Mouse (Mus musculus) lung, embryonic 16.5 days (tissue): ENCODE results near the gene Abhd14b. TPM values are rescaled to one million over a fixed set of nuclear protein-coding genes. Genes with fewer than 3 reads are reported as not detected.

Experiments used
- ATAC-seq: fragments of 200-750 bp; cut with Nextera tagmentation; 2 replicates; pipeline ENCODE4 v1.8.0; 2017; ENCODE audit warnings: low read depth, mild to moderate bottlenecking, moderate library complexity
- H3K27ac ChIP-seq: fragments of 300-500 bp; sonication (generic); 2 replicates; pipeline ENCODE4 v1.5.1; 2014; ENCODE audit warnings: mild to moderate bottlenecking, control low read depth, low read length
- H3K27me3 ChIP-seq: fragments of 300-500 bp; sonication (generic); 2 replicates; pipeline ENCODE4 v1.6.1; 2014; ENCODE audit warnings: low read depth, low read length, mixed read lengths; ENCODE audit not compliant: control insufficient read depth, insufficient read depth
- H3K36me3 ChIP-seq: fragments of 300-500 bp; sonication (generic); 2 replicates; pipeline ENCODE4 v1.6.1; 2014; ENCODE audit warnings: low read length; ENCODE audit not compliant: control insufficient read depth, insufficient read depth
- H3K4me1 ChIP-seq: fragments of 300-500 bp; sonication (generic); replicated peaks from 2 replicates; pipeline ENCODE4 v1.6.1; 2014; ENCODE audit warnings: low read length, mixed read lengths; ENCODE audit not compliant: control insufficient read depth, insufficient read depth
- H3K4me2 ChIP-seq: fragments of 300-500 bp; sonication (generic); 2 replicates; pipeline ENCODE4 v1.6.1; 2014; ENCODE audit warnings: low read depth, low read length, control low read depth
- H3K4me3 ChIP-seq: fragments of 300-500 bp; sonication (generic); 2 replicates; pipeline ENCODE4 v1.5.1; 2014; ENCODE audit warnings: mild to moderate bottlenecking, low read length, control low read depth
- H3K9ac ChIP-seq: fragments of 300-500 bp; sonication (generic); 2 replicates; pipeline ENCODE4 v1.6.1; 2014; ENCODE audit warnings: low read length, control low read depth
- H3K9me3 ChIP-seq: fragments of 300-500 bp; sonication (generic); 2 replicates; pipeline ENCODE4 v1.6.1; 2016; ENCODE audit warnings: low read length; ENCODE audit not compliant: control insufficient read depth
- WGBS: fragments of 180-500 bp; shearing (Covaris S2); extraction: QIAGEN DNeasy Blood & Tissue Kit; methylation state at CpG from one replicate; pipeline ENCODE4 v1.1.7; 2014; 5-methylcytosine and 5-hydroxymethylcytosine counted together
- polyA plus RNA-seq: library from polyadenylated mRNA; unstranded; fragments of >200 nt; fragmentation: Nextera tagmentation; extraction: Ambion mirVana; gene quantifications from 2 replicates; pipeline ENCODE4 v1.2.1, GENCODE M21; 2015

Abhd14b gene
- polyA plus RNA-seq, 1 experiment from 2014 or later: 18.0 TPM

DNA sequence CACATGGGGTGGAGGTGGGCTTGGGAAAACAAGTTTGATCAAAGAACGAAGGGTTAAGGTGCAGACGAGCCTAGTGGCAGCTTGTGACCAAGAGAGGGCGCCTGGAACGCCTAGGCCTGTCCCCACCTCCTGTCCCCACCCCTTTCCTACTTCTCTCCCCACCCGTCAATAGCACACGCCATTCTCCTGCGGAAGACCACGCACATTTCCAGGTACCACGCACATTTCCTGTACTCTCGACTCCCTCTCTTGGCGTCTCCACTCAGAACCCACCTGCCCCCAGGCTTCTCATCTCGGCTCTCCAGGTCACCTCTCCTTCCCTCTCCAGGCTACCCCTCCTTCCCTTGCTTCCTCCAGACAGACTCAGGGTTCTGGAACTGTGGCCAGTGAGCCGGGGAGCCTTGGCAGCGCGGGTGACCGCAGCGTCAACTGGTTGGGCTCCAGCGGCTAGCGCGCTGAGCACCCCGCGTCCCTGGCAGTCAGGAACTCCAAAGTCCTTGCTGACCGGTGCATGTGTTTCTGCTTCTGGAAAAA, 1.3 kb downstream of the Abhd14b start:
- H3K4me3 ChIP-seq: peak overlapping the region; percentile 47
- H3K27me3 ChIP-seq: no peaks in the 10 kb centered on the region
- H3K4me2 ChIP-seq: peak overlapping the region; percentile 85
- no peaks in the 10 kb centered on the region for H3K9me3 ChIP-seq
- H3K4me1 ChIP-seq: peaks cover 41% of the 10 kb centered on the region
- peak overlapping the region; percentile 55 for H3K9ac ChIP-seq
- H3K36me3 ChIP-seq: no peaks in the 10 kb centered on the region
- peak overlapping the region; percentile 7 for H3K27ac ChIP-seq
- WGBS: under 1% methylated on average over 23 of the region's 23 CpGs
- peak; percentile 64 for ATAC-seq

DNA sequence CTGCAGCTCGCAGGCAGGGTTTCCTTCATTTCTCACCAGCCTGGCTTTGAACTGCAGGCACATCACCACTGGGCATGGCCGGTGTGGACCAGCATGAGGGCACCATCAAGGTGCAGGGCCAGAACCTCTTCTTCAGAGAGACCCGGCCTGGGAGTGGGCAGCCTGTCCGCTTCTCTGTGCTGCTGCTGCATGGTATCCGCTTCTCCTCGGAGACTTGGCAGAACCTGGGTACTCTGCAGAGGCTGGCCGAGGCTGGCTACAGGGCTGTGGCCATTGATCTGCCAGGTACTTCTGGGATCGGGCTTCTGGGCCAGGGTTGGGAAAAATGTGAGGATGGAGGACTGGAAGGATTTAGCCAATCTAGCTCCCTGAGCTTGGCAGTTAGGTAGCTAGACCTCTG, 2.7 kb downstream of the Abhd14b start:
- Histone ChIP-seq H3K9ac (no peak overlapping the region), H3K36me3 (no peaks in the 10 kb centered on the region), H3K27me3 (no peaks in the 10 kb centered on the region), H3K4me1 (peaks cover 46% of the 10 kb centered on the region), H3K27ac (no peak overlapping the region; the same call in 1 of the 2 replicates), H3K9me3 (no peaks in the 10 kb centered on the region), H3K4me2 (no peak overlapping the region), H3K4me3 (no peak overlapping the region)
- ATAC-seq: no peak
- WGBS: 81% methylated on average over 8 of the region's 8 CpGs

DNA sequence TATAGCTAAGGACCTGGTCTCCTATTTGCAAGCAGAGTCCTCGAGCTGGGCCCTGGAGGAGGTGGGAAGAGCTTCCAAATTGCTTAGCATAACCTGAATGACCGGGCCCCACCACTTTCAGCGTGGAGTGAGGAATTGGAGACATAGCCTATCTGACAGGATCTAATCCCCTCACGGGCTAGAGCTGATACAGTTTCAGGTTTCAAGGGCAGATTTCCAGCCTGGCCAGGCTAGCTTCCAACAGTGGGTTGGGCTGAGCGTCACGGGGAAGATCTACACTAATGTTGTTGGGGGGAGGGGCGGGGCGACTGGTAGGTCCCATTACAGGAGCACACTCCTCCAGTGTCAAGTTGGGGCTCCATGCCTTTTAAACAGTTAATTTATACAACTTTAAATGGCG, 3.4 kb downstream of the Abhd14b start:
- no peak overlapping the region; the same call in 1 of the 2 replicates for H3K4me2 ChIP-seq
- 7% methylated on average over 9 of the region's 9 CpGs for WGBS
- no peaks in the 10 kb centered on the region for H3K36me3 ChIP-seq
- no peak overlapping the region; the same call in 1 of the 2 replicates for H3K9ac ChIP-seq
- ATAC-seq: 0 out of 2 replicates have a peak, but pooled peaks have one; percentile 8
- no peaks in the 10 kb centered on the region for H3K9me3 ChIP-seq
- no peaks in the 10 kb centered on the region for H3K27me3 ChIP-seq
- peaks cover 54% of the 10 kb centered on the region for H3K4me1 ChIP-seq
- no peak overlapping the region for H3K4me3 ChIP-seq
- H3K27ac ChIP-seq: peak overlapping the region; percentile 18

DNA sequence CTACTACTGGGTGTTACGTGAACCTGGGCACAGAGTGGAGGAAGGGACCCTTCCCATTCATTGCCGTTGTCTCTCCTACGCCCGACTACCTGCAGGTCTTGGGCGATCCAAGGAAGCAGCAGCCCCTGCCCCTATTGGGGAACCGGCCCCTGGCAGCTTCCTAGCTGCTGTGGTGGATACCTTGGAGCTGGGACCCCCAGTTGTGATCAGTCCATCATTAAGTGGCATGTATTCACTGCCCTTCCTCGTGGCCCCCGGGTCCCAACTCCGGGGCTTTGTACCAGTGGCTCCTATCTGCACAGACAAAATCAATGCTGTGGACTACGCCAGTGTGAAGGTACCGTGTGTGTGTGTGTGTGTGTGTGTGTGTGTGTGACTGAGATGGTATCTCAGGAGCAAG, 4.0 kb downstream of the Abhd14b start:
- Histone ChIP-seq H3K27me3 (no peaks in the 10 kb centered on the region), H3K4me2 (no peak overlapping the region), H3K9me3 (no peaks in the 10 kb centered on the region), H3K4me3 (no peak overlapping the region), H3K4me1 (peaks cover 58% of the 10 kb centered on the region), H3K9ac (no peak overlapping the region), H3K27ac (no peak overlapping the region), H3K36me3 (no peaks in the 10 kb centered on the region)
- 61% methylated on average over 11 of the region's 11 CpGs for WGBS
- no peak for ATAC-seq

DNA sequence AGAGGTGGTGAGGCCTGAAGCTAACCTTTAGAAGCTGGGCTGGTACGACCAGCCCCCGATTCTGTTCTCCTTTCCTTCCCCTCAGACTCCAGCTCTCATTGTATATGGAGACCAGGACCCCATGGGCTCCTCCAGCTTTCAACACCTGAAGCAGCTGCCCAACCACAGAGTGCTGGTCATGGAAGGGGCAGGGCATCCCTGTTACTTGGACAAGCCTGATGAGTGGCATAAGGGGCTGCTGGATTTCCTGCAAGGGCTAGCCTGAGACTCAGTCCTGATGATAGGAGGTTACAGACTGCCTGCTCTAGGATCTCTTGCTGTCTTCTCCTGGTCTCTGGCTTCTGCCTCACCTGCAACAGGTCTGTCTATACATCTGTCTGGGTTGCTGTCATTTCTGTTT, 4.6 kb downstream of the Abhd14b start:
- Histone ChIP-seq H3K4me1 (peaks cover 60% of the 10 kb centered on the region), H3K4me3 (no peak overlapping the region), H3K9me3 (no peaks in the 10 kb centered on the region), H3K4me2 (no peak overlapping the region), H3K27me3 (no peaks in the 10 kb centered on the region), H3K9ac (no peak overlapping the region), H3K27ac (no peak overlapping the region), H3K36me3 (no peaks in the 10 kb centered on the region)
- ATAC-seq: no peak
- whole genome bisulfite sequencing: 41% methylated on average over 2 of the region's 2 CpGs

DNA sequence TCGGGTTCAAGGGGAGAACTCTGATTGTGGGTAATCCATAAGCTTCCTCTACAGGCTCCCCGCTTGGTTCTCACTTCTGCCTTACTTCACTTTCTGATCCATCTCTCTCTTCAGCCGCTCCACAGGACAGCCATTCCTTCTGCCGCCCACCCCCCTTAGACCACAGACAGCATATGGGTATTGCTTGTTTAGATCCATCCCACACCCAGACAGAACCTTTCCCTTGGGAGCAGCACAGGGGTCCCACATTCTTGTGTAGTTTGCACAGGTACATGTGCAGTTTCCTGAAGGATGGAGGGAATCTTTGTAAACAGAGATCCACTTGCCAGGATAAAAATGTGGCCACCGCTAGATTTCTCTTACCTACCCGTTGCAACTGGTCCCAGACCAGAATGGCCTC, 5.1 kb downstream of the Abhd14b start:
- Histone ChIP-seq H3K9me3 (no peaks in the 10 kb centered on the region), H3K9ac (no peak overlapping the region), H3K36me3 (no peaks in the 10 kb centered on the region), H3K4me2 (no peak overlapping the region), H3K4me1 (peaks cover 62% of the 10 kb centered on the region), H3K27ac (no peak overlapping the region), H3K27me3 (no peaks in the 10 kb centered on the region), H3K4me3 (no peak overlapping the region)
- no peak for ATAC-seq
- WGBS: 47% methylated on average over 6 of the region's 6 CpGs

DNA sequence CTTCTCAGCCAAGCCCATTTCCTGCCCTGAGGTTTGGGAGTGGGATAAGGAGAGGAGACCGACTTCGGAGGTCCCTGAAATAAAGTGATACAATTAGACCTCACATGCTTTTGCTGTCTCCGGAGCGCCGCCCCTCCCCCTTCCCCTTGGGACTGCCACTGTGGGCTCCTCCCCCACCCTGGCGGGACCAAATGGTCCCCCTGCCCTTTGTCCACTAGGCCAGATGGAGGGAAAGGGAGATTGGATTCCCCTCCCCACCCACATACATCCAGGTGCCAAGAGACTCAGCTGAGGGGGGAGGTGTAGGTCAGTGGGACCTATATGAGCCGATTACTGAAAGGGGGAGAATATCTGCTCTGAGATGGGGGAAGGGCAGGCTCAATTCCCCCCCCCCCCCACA, 5.6 kb downstream of the Abhd14b start:
- Histone ChIP-seq H3K4me2 (peak overlapping the region; percentile 88), H3K4me1 (peaks cover 59% of the 10 kb centered on the region), H3K9ac (peak overlapping the region; percentile 75), H3K27ac (no peak overlapping the region), H3K9me3 (no peaks in the 10 kb centered on the region), H3K27me3 (no peaks in the 10 kb centered on the region), H3K4me3 (peak overlapping the region; percentile 70), H3K36me3 (no peaks in the 10 kb centered on the region)
- WGBS: 4% methylated on average over 7 of the region's 7 CpGs
- no peak for ATAC-seq

DNA sequence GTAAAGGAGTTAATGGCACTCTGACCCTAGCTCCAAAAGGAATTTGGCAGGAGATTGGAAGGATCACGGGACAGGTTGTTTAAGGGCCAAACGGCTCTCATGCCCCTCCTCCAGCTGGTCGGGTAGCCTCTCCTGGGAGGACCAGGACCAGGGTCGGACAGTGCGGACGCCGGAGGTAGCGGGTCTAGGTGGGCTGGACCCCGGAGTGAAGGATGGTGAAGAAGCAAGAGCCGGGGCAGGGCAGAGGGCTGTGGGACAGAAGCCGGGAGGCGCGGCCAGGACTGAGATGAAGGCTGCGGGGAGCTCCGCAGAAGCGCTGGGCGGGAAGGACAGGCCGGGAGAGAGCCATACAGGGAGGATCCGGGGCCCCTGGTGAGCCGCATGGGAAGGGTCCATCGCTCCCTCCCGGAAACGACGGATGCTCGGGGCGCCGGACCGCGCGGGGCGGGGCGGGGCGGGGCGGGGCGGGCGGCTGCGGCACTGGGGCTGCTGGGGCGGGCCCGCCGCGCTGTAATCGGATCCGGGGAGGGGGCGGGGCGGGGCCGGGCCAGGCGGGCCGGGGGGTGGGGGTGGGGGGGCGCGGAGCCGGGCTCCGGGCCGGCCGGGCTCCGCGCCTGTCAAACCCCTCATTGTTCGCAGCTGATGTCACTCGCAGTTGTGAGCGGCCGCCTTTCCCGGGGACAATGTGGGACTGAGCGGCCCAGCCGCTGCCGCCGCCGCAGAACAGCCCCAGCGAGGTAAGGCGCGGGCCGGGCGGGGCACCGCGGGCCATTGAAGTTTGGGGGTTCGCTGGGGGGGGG, 6.2 kb downstream of the Abhd14b start, which contains the start of gene Pcbp4:
Gene Pcbp4 (plus strand): TSS at position 21 of the 800 bp plus-strand sequence.
- Histone ChIP-seq H3K36me3 (no peaks in the 10 kb centered on the region), H3K27me3 (no peaks in the 10 kb centered on the region), H3K9ac (peak within 1 kb of the TSS; percentile 82), H3K4me2 (peak within 1 kb of the TSS; percentile 88), H3K27ac (peak within 1 kb of the TSS; percentile 83), H3K4me1 (peaks cover 53% of the 10 kb centered on the region), H3K4me3 (peak within 1 kb of the TSS; percentile 70), H3K9me3 (no peaks in the 10 kb centered on the region)
- WGBS: under 1% methylated on average over 44 of the region's 74 CpGs
- peak; percentile 73 for ATAC-seq

DNA sequence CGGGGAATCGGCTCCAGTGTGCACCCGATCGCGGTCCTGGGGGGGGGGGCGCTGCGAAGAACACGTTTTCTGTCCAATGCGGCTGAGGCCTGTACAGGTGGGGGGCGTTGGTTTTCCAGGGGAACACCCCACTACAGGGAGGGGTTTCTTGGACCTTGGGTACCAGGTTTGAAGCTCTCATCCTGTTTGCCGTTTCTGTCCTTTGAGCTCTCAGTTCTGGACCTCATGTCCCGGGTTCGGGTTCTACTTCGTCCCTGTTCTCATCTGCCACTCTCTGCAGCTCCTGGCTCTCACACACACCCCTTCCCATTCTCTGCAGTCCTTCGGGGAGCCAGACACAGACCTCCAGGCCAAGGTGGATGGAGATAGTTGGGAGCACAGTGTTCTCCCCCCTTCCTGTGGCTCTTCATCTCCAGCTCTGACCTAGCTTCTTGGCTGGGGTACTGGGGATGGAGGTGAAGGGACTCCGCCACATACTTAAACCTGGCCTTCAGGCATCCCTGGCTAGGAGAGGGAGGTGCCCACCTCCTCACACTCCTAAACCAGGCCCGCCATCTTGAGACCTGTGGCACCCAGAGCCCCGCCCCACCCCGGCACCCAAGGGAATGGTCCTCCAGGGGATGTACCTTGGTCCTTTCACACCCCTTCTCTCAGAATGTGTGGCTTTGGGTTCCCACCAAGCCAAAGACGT, 7.0 kb downstream of the Abhd14b start:
- Histone ChIP-seq H3K4me3 (peak overlapping the region; percentile 70), H3K4me2 (peak overlapping the region; percentile 88), H3K4me1 (peaks cover 49% of the 10 kb centered on the region), H3K36me3 (no peaks in the 10 kb centered on the region), H3K9ac (peak overlapping the region; percentile 82), H3K27me3 (no peaks in the 10 kb centered on the region), H3K9me3 (no peaks in the 10 kb centered on the region), H3K27ac (peak overlapping the region; percentile 83)
- 3% methylated on average over 18 of the region's 20 CpGs for WGBS
- ATAC-seq: peak; percentile 10
